Mouse (Mus musculus) cerebellum, adult 2 months (tissue): ENCODE data around the gene Hmgn1. TPM values are rescaled to one million over a fixed set of nuclear protein-coding genes. Genes with fewer than 3 reads are reported as not detected.
A peak's percentile ranks its signal among the peaks of the same experiment; 100 is the strongest.
"Not testable (repeated sequence)": the region's sequence is repeated elsewhere in the genome, so short reads cannot be mapped to it uniquely, and the experiment has no call there.

ENCODE experiments used
- DNase-seq, 2 experiments: peaks; one replicate each; pipeline ENCODE4 v3.0.0; 2021
- H3K27ac ChIP-seq: fragments of 200-500 bp; 2 replicates; pipeline ENCODE4 v1.5.1; 2012; ENCODE audit warnings: low read length, control low read depth, inconsistent platforms; ENCODE audit not compliant: insufficient read depth
- H3K27me3 ChIP-seq: fragments of 200-500 bp; 2 replicates; pipeline ENCODE4 v1.6.1; 2012; ENCODE audit warnings: inconsistent platforms, mild to moderate bottlenecking, low read length, moderate library complexity; ENCODE audit not compliant: control insufficient read depth, insufficient read depth
- H3K4me1 ChIP-seq: fragments of 200-500 bp; 2 replicates; pipeline ENCODE4 v1.6.1; 2011; ENCODE audit warnings: low read length; ENCODE audit not compliant: control insufficient read depth, insufficient read depth
- H3K4me3 ChIP-seq: fragments of 200-500 bp; replicated peaks from 2 replicates; pipeline ENCODE3; 2011; ENCODE audit warnings: mild to moderate bottlenecking, low read depth, low read length, control low read depth; ENCODE audit not compliant: insufficient read depth
- CTCF ChIP-seq: fragments of 200-500 bp; IDR thresholded peaks from 2 replicates; pipeline ENCODE4 v1.5.1; 2011; ENCODE audit warnings: low read depth, mild to moderate bottlenecking, control low read depth, low read length, moderate library complexity, borderline replicate concordance; ENCODE audit not compliant: insufficient read depth
- POLR2A ChIP-seq: fragments of 200-500 bp; IDR thresholded peaks from 2 replicates; pipeline ENCODE4 v1.6.1; 2011; ENCODE audit warnings: low read length, control low read depth, borderline replicate concordance; ENCODE audit not compliant: insufficient read depth
- WGBS: fragments of 180-500 bp; shearing (Covaris S2); methylation state at CpG from one replicate; pipeline ENCODE4 v1.1.7; 2018; 5-methylcytosine and 5-hydroxymethylcytosine counted together
- polyA plus RNA-seq: library from polyadenylated mRNA; depleted of rRNA; stranded (reverse); fragments of >200 nt; gene quantifications from 2 replicates; pipeline ENCODE4 v1.2.3, GENCODE M21; 2012

The Hmgn1 gene
- polyA plus RNA-seq, 1 experiment = 76.0 TPM

GRCm38 (mm10) chr16:96114729-96115128, 12.8 kb downstream of the Hmgn1 start:
- DNase-seq = no peak
- TF ChIP-seq POLR2A (no peak), CTCF (no peak)
- H3K27ac ChIP-seq = no peak overlapping the region
- 45% methylated on average over 4 of the region's 4 CpGs for WGBS
- H3K27me3 ChIP-seq = no peaks in the 10 kb centered on the region
- H3K4me3 ChIP-seq = no peak overlapping the region
- H3K4me1 ChIP-seq = no peaks in the 10 kb centered on the region

- DNase-seq = no peak
- 54% methylated on average over 2 of the region's 2 CpGs for WGBS
- TF ChIP-seq CTCF (no peak), POLR2A (no peak)
These were observed 14.8 kb downstream of the Hmgn1 start for GRCm38 (mm10) chr16:96112769-96113168.

GRCm38 (mm10) chr16:96110655-96111345, 16.7 kb downstream of the Hmgn1 start:
- H3K27me3 ChIP-seq = no peaks in the 10 kb centered on the region
- TF ChIP-seq POLR2A (no peak), CTCF (no peak)
- no peak overlapping the region for H3K4me3 ChIP-seq
- DNase-seq = no peak
- no peak overlapping the region for H3K27ac ChIP-seq
- 85% methylated on average over 5 of the region's 5 CpGs for WGBS
- no peaks in the 10 kb centered on the region for H3K4me1 ChIP-seq

More at GRCm38 (mm10) chr16:96112769-96113168, 14.8 kb downstream of the Hmgn1 start:
- Histone ChIP-seq H3K4me3 (no peak overlapping the region), H3K27me3 (no peaks in the 10 kb centered on the region), H3K4me1 (no peaks in the 10 kb centered on the region), H3K27ac (no peak overlapping the region)

- no peak for TF ChIP-seq POLR2A
- Histone ChIP-seq H3K27ac (no peak overlapping the region), H3K4me1 (no peaks in the 10 kb centered on the region), H3K27me3 (no peaks in the 10 kb centered on the region), H3K4me3 (no peak overlapping the region)
- 71% methylated on average over 4 of the region's 4 CpGs for WGBS
- DNase-seq = no peak
These were observed 17.9 kb downstream of the Hmgn1 start for GRCm38 (mm10) chr16:96109673-96110072.

- Histone ChIP-seq H3K4me3 (no peak overlapping the region), H3K4me1 (no peaks in the 10 kb centered on the region), H3K27ac (no peak overlapping the region), H3K27me3 (no peaks in the 10 kb centered on the region)
- no peak for DNase-seq
- 47% methylated on average over 2 of the region's 2 CpGs for WGBS
- TF ChIP-seq CTCF = peak; percentile 11; the same call in 1 of the 2 replicates
- no peak for TF ChIP-seq POLR2A
These were observed 24.5 kb downstream of the Hmgn1 start for GRCm38 (mm10) chr16:96103036-96103435.

- DNase-seq, H3K4me3 ChIP-seq, H3K4me1 ChIP-seq, H3K27me3 ChIP-seq, H3K27ac ChIP-seq: not testable (repeated sequence)
These were observed 29.7 kb downstream of the Hmgn1 start for GRCm38 (mm10) chr16:96097811-96098210.

GRCm38 (mm10) chr16:96095966-96096365, 31.6 kb downstream of the Hmgn1 start:
- 81% methylated on average over 5 of the region's 5 CpGs for WGBS
- H3K4me1 ChIP-seq = no peaks in the 10 kb centered on the region
- DNase-seq = no peak
- H3K27me3 ChIP-seq = no peaks in the 10 kb centered on the region
- no peak overlapping the region for H3K4me3 ChIP-seq
- H3K27ac ChIP-seq = no peak overlapping the region
- TF ChIP-seq POLR2A (no peak), CTCF (no peak)

GRCm38 (mm10) chr16:96091515-96092504, 35.7 kb downstream of the Hmgn1 start:
- no peak overlapping the region for H3K4me3 ChIP-seq
- 59% methylated on average over 9 of the region's 9 CpGs for WGBS
- no peaks in the 10 kb centered on the region for H3K27me3 ChIP-seq
- H3K4me1 ChIP-seq = no peaks in the 10 kb centered on the region
- no peak overlapping the region for H3K27ac ChIP-seq
- no peak for DNase-seq
- TF ChIP-seq POLR2A = no peak
- no peak for TF ChIP-seq CTCF
